ENCODE assay signal across 8 mouse cellular contexts in genomic region chr14:54578063-54578462, GRCm38 (mm10). TPM values are rescaled to one million over a fixed set of nuclear protein-coding genes. Genes with fewer than 3 reads are reported as not detected.
DNase-seq lines count a peak whose midpoint lies in the region; ATAC-seq and TF ChIP-seq lines count a peak whose summit lies in the region.

No protein-coding gene starts in this region.

- no peak; the same call in 1 of the 2 replicates for TF ChIP-seq RAD21 in MEL (IDR thresholded peaks at IDR 0.05; ENCODE audit: low read depth, low read length)

- WGBS in cerebellum, adult 2 months: 2% methylated on average over 10 of the region's 10 CpGs
- 1% methylated on average over 10 of the region's 10 CpGs for WGBS in intestine, embryonic 14.5 days
- WGBS in lung, embryonic 16.5 days: 1% methylated on average over 10 of the region's 10 CpGs

- H3K27ac ChIP-seq in cerebellum, adult 2 months (ENCODE audit: insufficient read depth, low read length): no peak overlapping the region
- no peak overlapping the region for H3K27ac ChIP-seq in MEL (ENCODE audit: control insufficient read depth, low read depth, low read length)
- peak overlapping the region; percentile 93 for H3K27ac ChIP-seq in intestine, embryonic 14.5 days (ENCODE audit: low read depth)
- H3K27ac ChIP-seq in lung, embryonic 16.5 days (ENCODE audit: low read length): peak overlapping the region; percentile 96

- H3K4me2 ChIP-seq in intestine, embryonic 14.5 days (ENCODE audit: low read length): peak overlapping the region; percentile 93
- peak overlapping the region; percentile 82 for H3K4me2 ChIP-seq in lung, embryonic 16.5 days (ENCODE audit: low read depth, low read length)

- no peak for DNase-seq in cerebellum, adult 2 months
- DNase-seq in cerebellum, postnatal 14 days: no peak
- no peak for DNase-seq in MEL (ENCODE audit: low read depth, low spot score)
- DNase-seq in intestine, embryonic 14.5 days (ENCODE audit: low spot score): no peak
- DNase-seq in retina, postnatal 1 day: peak; percentile 72
- DNase-seq in left cerebral cortex, postnatal 10 days (ENCODE audit: extremely low spot score in 1 of 2, low spot score in 2 of 2): no peak

- peak overlapping the region; percentile 60 for H3K4me3 ChIP-seq in cerebellum, adult 2 months (replicated peaks; ENCODE audit: insufficient read depth, low read depth, low read length)
- no peak overlapping the region for H3K4me3 ChIP-seq in MEL (ENCODE audit: control insufficient read depth in 1 of 2, insufficient read depth in 1 of 2, low read depth in 2 of 2, low read length in 2 of 2)
- H3K4me3 ChIP-seq in erythroblast, embryonic 14.5 days (replicated peaks): peak overlapping the region; percentile 45
- peak overlapping the region; percentile 95 for H3K4me3 ChIP-seq in intestine, embryonic 14.5 days (ENCODE audit: low read depth, low read length)
- peak overlapping the region; percentile 94 for H3K4me3 ChIP-seq in lung, embryonic 16.5 days (ENCODE audit: low read length)

- TF ChIP-seq CTCF in cerebellum, adult 2 months (IDR thresholded peaks at IDR 0.05; ENCODE audit: borderline replicate concordance, insufficient read depth, low read depth, low read length): peak; percentile 17; the same call in 1 of the 2 replicates
- no peak for TF ChIP-seq CTCF in MEL (IDR thresholded peaks at IDR 0.05 in 2 of 3, conservative IDR thresholded peaks at IDR 0.05 in 1 of 3; ENCODE audit: control insufficient read depth in 1 of 3, insufficient read depth in 1 of 3, low read depth in 2 of 3, low read length in 3 of 3, poor library complexity in 1 of 3, severe bottlenecking in 1 of 3)

- H3K9me3 ChIP-seq in MEL (replicated peaks; ENCODE audit: insufficient read depth, low read length): no peaks in the 10 kb centered on the region
- peaks cover 13% of the 10 kb centered on the region; the same call in 1 of the 2 replicates for H3K9me3 ChIP-seq in erythroblast, embryonic 14.5 days (ENCODE audit: control insufficient read depth, low read length)
- no peaks in the 10 kb centered on the region for H3K9me3 ChIP-seq in intestine, embryonic 14.5 days (ENCODE audit: control insufficient read depth, low read length)
- no peaks in the 10 kb centered on the region for H3K9me3 ChIP-seq in lung, embryonic 16.5 days (ENCODE audit: control insufficient read depth, low read length)

- ATAC-seq in intestine, embryonic 14.5 days (replicated peaks; ENCODE audit: low FRiP score, low TSS enrichment, low read depth): peak; percentile 32; the same call in 1 of the 2 replicates
- ATAC-seq in lung, embryonic 16.5 days (ENCODE audit: low read depth): peak; percentile 24; the same call in 1 of the 2 replicates

- H3K27me3 ChIP-seq in cerebellum, adult 2 months (ENCODE audit: control insufficient read depth, insufficient read depth, low read length): peaks cover 10% of the 10 kb centered on the region; the same call in 1 of the 2 replicates
- H3K27me3 ChIP-seq in MEL (ENCODE audit: control insufficient read depth in 1 of 2, insufficient read depth in 2 of 2, low read length in 2 of 2): no peaks in the 10 kb centered on the region
- peaks cover 66% of the 10 kb centered on the region for H3K27me3 ChIP-seq in erythroblast, embryonic 14.5 days (ENCODE audit: control insufficient read depth)
- H3K27me3 ChIP-seq in intestine, embryonic 14.5 days (replicated peaks; ENCODE audit: control insufficient read depth, insufficient read depth, low read length): no peaks in the 10 kb centered on the region
- H3K27me3 ChIP-seq in lung, embryonic 16.5 days (ENCODE audit: control insufficient read depth, insufficient read depth, low read depth, low read length): no peaks in the 10 kb centered on the region

- no peak for TF ChIP-seq POLR2A in cerebellum, adult 2 months (IDR thresholded peaks at IDR 0.05; ENCODE audit: borderline replicate concordance, insufficient read depth, low read length)
- no peak for TF ChIP-seq POLR2A in MEL (IDR thresholded peaks at IDR 0.05; ENCODE audit: control insufficient read depth in 1 of 2, insufficient read depth in 1 of 2, low read depth in 1 of 2, low read length in 2 of 2, poor library complexity in 1 of 2)

- H3K79me2 ChIP-seq in MEL (ENCODE audit: control insufficient read depth, insufficient read depth, low read length, poor library complexity): no peaks in the 10 kb centered on the region

- no peak for TF ChIP-seq EP300 in MEL (IDR thresholded peaks at IDR 0.05; ENCODE audit: low read depth in 1 of 2, low read length in 2 of 2)

- H3K9ac ChIP-seq in MEL (ENCODE audit: control insufficient read depth, low read depth, low read length, poor library complexity, severe bottlenecking): no peak overlapping the region
- peak overlapping the region; percentile 86 for H3K9ac ChIP-seq in intestine, embryonic 14.5 days (ENCODE audit: low read length)
- H3K9ac ChIP-seq in lung, embryonic 16.5 days (ENCODE audit: low read length): peak overlapping the region; percentile 98

- H3K36me3 ChIP-seq in MEL (ENCODE audit: control insufficient read depth in 1 of 2, insufficient read depth in 2 of 2, low read length in 2 of 2): 0 out of 4 replicates have a peak, but pooled peaks cover 0 to 1% of the 10 kb centered on the region in 2 experiments
- no peaks in the 10 kb centered on the region for H3K36me3 ChIP-seq in erythroblast, embryonic 14.5 days (ENCODE audit: control insufficient read depth)
- peaks cover 12% of the 10 kb centered on the region for H3K36me3 ChIP-seq in intestine, embryonic 14.5 days (ENCODE audit: control insufficient read depth, insufficient read depth, low read length)
- peaks cover 2% of the 10 kb centered on the region; the same call in 1 of the 2 replicates for H3K36me3 ChIP-seq in lung, embryonic 16.5 days (ENCODE audit: control insufficient read depth, insufficient read depth, low read length)

- no peaks in the 10 kb centered on the region for H3K4me1 ChIP-seq in cerebellum, adult 2 months (ENCODE audit: control insufficient read depth, insufficient read depth, low read length)
- H3K4me1 ChIP-seq in MEL (ENCODE audit: control insufficient read depth in 1 of 2, insufficient read depth in 2 of 2, low read length in 2 of 2): peaks cover 2 to 6% of the 10 kb centered on the region in 2 experiments
- peaks cover 34% of the 10 kb centered on the region for H3K4me1 ChIP-seq in erythroblast, embryonic 14.5 days (ENCODE audit: control insufficient read depth)
- H3K4me1 ChIP-seq in intestine, embryonic 14.5 days (replicated peaks; ENCODE audit: control insufficient read depth, insufficient read depth, low read length): peaks cover 28% of the 10 kb centered on the region
- H3K4me1 ChIP-seq in lung, embryonic 16.5 days (replicated peaks; ENCODE audit: control insufficient read depth, insufficient read depth, low read length): peaks cover 30% of the 10 kb centered on the region

- intact Hi-C loops in left cerebral cortex, postnatal 10 days (cut with DNase I): no loop called here

RNA-seq across cellular contexts. Expression of gene Ajuba, which starts 0.7 kb away (rescaled TPM):
- 1.9 TPM in 2 replicates for polyA plus RNA-seq in cerebellum, adult 2 months (2012; rRNA removed)
- total RNA-seq in MEL (2012; rRNA removed): 0.07 and 0.08 TPM in 2 replicates
- under 1 TPM in 1 of 2 experiments, not detected in 1; 0.08 TPM for polyA plus RNA-seq in MEL (2012; ENCODE audit: insufficient read depth in 1 of 2, insufficient read length in 2 of 2, low read depth in 1 of 2, low replicate concordance in 2 of 2, missing spikeins in 1 of 2)
- not detected in 2 replicates for polyA plus RNA-seq in erythroblast, embryonic 14.5 days (2012)
- polyA plus RNA-seq in intestine, embryonic 14.5 days (2014; fragmentation: Nextera tagmentation; extraction: Ambion mirVana): 14.5 and 19.0 TPM in 2 replicates
- 41.1 and 41.2 TPM in 2 replicates for polyA plus RNA-seq in lung, embryonic 16.5 days (2015; fragmentation: Nextera tagmentation; extraction: Ambion mirVana)
- 1 to 10 TPM; 3.2 to 3.7 TPM for total RNA-seq in left cerebral cortex, postnatal 10 days (2021)

RNA-seq across cellular contexts. Expression of gene Haus4, which starts 23.6 kb away (rescaled TPM):
- 9.5 and 9.9 TPM in 2 replicates for polyA plus RNA-seq in cerebellum, adult 2 months (2012; rRNA removed)
- total RNA-seq in MEL (2012; rRNA removed): 39.2 and 47.5 TPM in 2 replicates
- 10 to 100 TPM in 1 of 2 experiments, not detected in 1; 73.4 TPM for polyA plus RNA-seq in MEL (2012; ENCODE audit: insufficient read depth in 1 of 2, insufficient read length in 2 of 2, low read depth in 1 of 2, low replicate concordance in 2 of 2, missing spikeins in 1 of 2)
- 10.0 and 11.7 TPM in 2 replicates for polyA plus RNA-seq in erythroblast, embryonic 14.5 days (2012)
- polyA plus RNA-seq in intestine, embryonic 14.5 days (2014; fragmentation: Nextera tagmentation; extraction: Ambion mirVana): 57.9 and 58.2 TPM in 2 replicates
- 52.3 and 57.1 TPM in 2 replicates for polyA plus RNA-seq in lung, embryonic 16.5 days (2015; fragmentation: Nextera tagmentation; extraction: Ambion mirVana)
- total RNA-seq in left cerebral cortex, postnatal 10 days (2021): 1 to 10 TPM; 3.3 to 4.5 TPM

RNA-seq across cellular contexts. Expression of gene 4931414P19Rik, which starts 27.7 kb away (rescaled TPM):
- polyA plus RNA-seq in cerebellum, adult 2 months (2012; rRNA removed): 3.2 and 4.0 TPM in 2 replicates
- 1.9 and 2.1 TPM in 2 replicates for total RNA-seq in MEL (2012; rRNA removed)
- 1 to 10 TPM in 1 of 2 experiments, not detected in 1; 4.8 TPM for polyA plus RNA-seq in MEL (2012; ENCODE audit: insufficient read depth in 1 of 2, insufficient read length in 2 of 2, low read depth in 1 of 2, low replicate concordance in 2 of 2, missing spikeins in 1 of 2)
- polyA plus RNA-seq in erythroblast, embryonic 14.5 days (2012): 0.94 and 1.5 TPM in 2 replicates
- polyA plus RNA-seq in intestine, embryonic 14.5 days (2014; fragmentation: Nextera tagmentation; extraction: Ambion mirVana): 6.6 and 7.1 TPM in 2 replicates
- polyA plus RNA-seq in lung, embryonic 16.5 days (2015; fragmentation: Nextera tagmentation; extraction: Ambion mirVana): 11.6 and 12.7 TPM in 2 replicates
- total RNA-seq in left cerebral cortex, postnatal 10 days (2021): 1 to 10 TPM; 3.6 to 5.8 TPM

RNA-seq across cellular contexts. Expression of gene Psmb5, which starts 39.8 kb away (rescaled TPM):
- 221 and 225 TPM in 2 replicates for polyA plus RNA-seq in cerebellum, adult 2 months (2012; rRNA removed)
- 305 and 327 TPM in 2 replicates for total RNA-seq in MEL (2012; rRNA removed)
- 100 to 1,000 TPM; 318 to 546 TPM for polyA plus RNA-seq in MEL (2012; ENCODE audit: insufficient read depth in 1 of 2, insufficient read length in 2 of 2, low read depth in 1 of 2, low replicate concordance in 2 of 2, missing spikeins in 1 of 2)
- polyA plus RNA-seq in erythroblast, embryonic 14.5 days (2012): 17.6 and 21.7 TPM in 2 replicates
- polyA plus RNA-seq in intestine, embryonic 14.5 days (2014; fragmentation: Nextera tagmentation; extraction: Ambion mirVana): 395 and 412 TPM in 2 replicates
- 352 and 366 TPM in 2 replicates for polyA plus RNA-seq in lung, embryonic 16.5 days (2015; fragmentation: Nextera tagmentation; extraction: Ambion mirVana)
- total RNA-seq in left cerebral cortex, postnatal 10 days (2021): 100 to 1,000 TPM; 196 to 203 TPM

RNA-seq across cellular contexts. Expression of gene Psmb11, which starts 43.2 kb away (rescaled TPM):
- polyA plus RNA-seq in cerebellum, adult 2 months (2012; rRNA removed): 0.10 TPM in 1 of 2 replicates, not detected in the other
- total RNA-seq in MEL (2012; rRNA removed): not detected in 2 replicates
- under 1 TPM in 1 of 2 experiments, not detected in 1; 0.06 TPM for polyA plus RNA-seq in MEL (2012; ENCODE audit: insufficient read depth in 1 of 2, insufficient read length in 2 of 2, low read depth in 1 of 2, low replicate concordance in 2 of 2, missing spikeins in 1 of 2)
- polyA plus RNA-seq in erythroblast, embryonic 14.5 days (2012): not detected in 2 replicates
- not detected in 2 replicates for polyA plus RNA-seq in intestine, embryonic 14.5 days (2014; fragmentation: Nextera tagmentation; extraction: Ambion mirVana)
- polyA plus RNA-seq in lung, embryonic 16.5 days (2015; fragmentation: Nextera tagmentation; extraction: Ambion mirVana): 1.2 and 4.3 TPM in 2 replicates
- not detected for total RNA-seq in left cerebral cortex, postnatal 10 days (2021)

Comparison
In these comparisons a context has a peak if more than half of its experiments do, and no peak if none do; other contexts are left out.
1. H3K27ac ChIP-seq: peak in intestine, embryonic 14.5 days (single experiment) and lung, embryonic 16.5 days (single experiment); none in cerebellum, adult 2 months (single experiment) and MEL (single experiment).
2. H3K4me3 ChIP-seq: peak in cerebellum, adult 2 months (single experiment), erythroblast, embryonic 14.5 days (single experiment), intestine, embryonic 14.5 days (single experiment) and lung, embryonic 16.5 days (single experiment); none in MEL (0 of 2).